Mouse (Mus musculus): ENCODE results near the gene Cldn22.
A peak's percentile ranks its signal among the peaks of the same experiment; 100 is the strongest.

- peak; percentile 43 for TF ChIP-seq CTCF (IDR thresholded peaks at IDR 0.05; ENCODE audit: low read depth, low read length)
- TF ChIP-seq EP300 (IDR thresholded peaks at IDR 0.05; ENCODE audit: insufficient read depth, low read depth, low read length), result no peak
Measured at GRCm38 (mm10) chr8:47810666-47811015, 13.6 kb upstream of the Cldn22 start.
